Mouse (Mus musculus) E14TG2a.4 (cell line): ENCODE results near the gene Rabif.
"Not testable (repeated sequence)": the region's sequence is repeated elsewhere in the genome, so short reads cannot be mapped to it uniquely, and the experiment has no call there.

Source experiments
- CTCF ChIP-seq: conservative IDR thresholded peaks from 2 replicates; pipeline ENCODE4 v1.5.1; 2014; ENCODE audit warnings: low read length
- NANOG ChIP-seq: IDR thresholded peaks from 2 replicates; pipeline ENCODE4 v1.6.1; 2014; ENCODE audit warnings: borderline replicate concordance, low read length, mixed read lengths
- POU5F1 ChIP-seq: IDR thresholded peaks from 2 replicates; pipeline ENCODE4 v1.6.1; 2014; ENCODE audit warnings: low read length, borderline replicate concordance

DNA sequence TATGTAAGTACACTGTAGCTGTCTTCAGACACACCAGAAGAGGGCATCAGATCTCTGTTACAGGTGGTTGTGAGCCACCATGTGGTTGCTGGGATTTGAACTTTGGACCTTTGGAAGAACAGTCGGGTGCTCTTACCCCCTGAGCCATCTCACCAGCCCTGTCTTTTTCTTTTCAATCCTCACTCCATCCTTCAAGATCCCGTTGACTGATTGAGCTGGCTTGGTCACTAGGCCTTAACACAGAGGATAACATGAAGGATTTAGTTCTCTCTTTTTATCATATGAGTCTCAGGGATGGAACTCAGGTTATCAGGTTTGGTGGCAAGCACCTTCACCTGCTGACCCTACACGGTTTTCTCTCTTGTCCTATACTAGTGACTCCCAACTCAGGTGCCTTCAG, 45.9 kb upstream of the Rabif start:
- TF ChIP-seq CTCF, NANOG, POU5F1: not testable (repeated sequence)
